Mouse (Mus musculus): Measurements from ENCODE around the gene Olfr1441. TPM values are rescaled to one million over a fixed set of nuclear protein-coding genes. Genes with fewer than 3 reads are reported as not detected.

Olfr1441 gene
- not detected in 2 replicates for polyA plus RNA-seq (2015; fragmentation: Nextera tagmentation; extraction: Ambion mirVana)

- Histone ChIP-seq H3K4me3 (ENCODE audit: low read length) (no peak within 1 kb of the TSS), H3K36me3 (ENCODE audit: control insufficient read depth, insufficient read depth) (no peaks in the 10 kb centered on the region), H3K27me3 (ENCODE audit: control insufficient read depth, insufficient read depth, low read length) (no peaks in the 10 kb centered on the region), H3K4me1 (ENCODE audit: control insufficient read depth, insufficient read depth, low read length) (no peaks in the 10 kb centered on the region), H3K9me3 (replicated peaks; ENCODE audit: control insufficient read depth, low read length) (no peaks in the 10 kb centered on the region), H3K4me2 (ENCODE audit: low read depth, low read length) (no peak within 1 kb of the TSS), H3K27ac (ENCODE audit: low read length) (no peak within 1 kb of the TSS), H3K9ac (ENCODE audit: low read length) (no peak within 1 kb of the TSS)
- no peak for ATAC-seq (replicated peaks; ENCODE audit: extremely low read depth, insufficient read depth, low FRiP score)
Measured at GRCm38 (mm10) chr19:12417361-12417760, at the start of gene Olfr1441. TSS of gene Olfr1441 (plus strand) at chr19:12417433.

GRCm38 (mm10) chr19:12373004-12373403 is 44.2 kb upstream of the Olfr1441 start:
- H3K4me2 ChIP-seq (ENCODE audit: low read depth, low read length): no peak overlapping the region
- 60% methylated on average over 3 of the region's 3 CpGs for WGBS
- ATAC-seq (replicated peaks; ENCODE audit: extremely low read depth, insufficient read depth, low FRiP score): no peak
- H3K9ac ChIP-seq (ENCODE audit: low read length): no peak overlapping the region
- H3K9me3 ChIP-seq (replicated peaks; ENCODE audit: control insufficient read depth, low read length): no peaks in the 10 kb centered on the region
- H3K27me3 ChIP-seq (ENCODE audit: control insufficient read depth, insufficient read depth, low read length): no peaks in the 10 kb centered on the region
- no peaks in the 10 kb centered on the region for H3K36me3 ChIP-seq (ENCODE audit: control insufficient read depth, insufficient read depth)
- H3K4me3 ChIP-seq (ENCODE audit: low read length): no peak overlapping the region
- H3K27ac ChIP-seq (ENCODE audit: low read length): no peak overlapping the region
- no peaks in the 10 kb centered on the region for H3K4me1 ChIP-seq (ENCODE audit: control insufficient read depth, insufficient read depth, low read length)

GRCm38 (mm10) chr19:12374465-12375025 is 42.7 kb upstream of the Olfr1441 start:
- no peak overlapping the region for H3K4me2 ChIP-seq (ENCODE audit: low read depth, low read length)
- H3K36me3 ChIP-seq (ENCODE audit: control insufficient read depth, insufficient read depth): no peaks in the 10 kb centered on the region
- no peak overlapping the region for H3K27ac ChIP-seq (ENCODE audit: low read length)
- no peaks in the 10 kb centered on the region for H3K27me3 ChIP-seq (ENCODE audit: control insufficient read depth, insufficient read depth, low read length)
- no peaks in the 10 kb centered on the region for H3K9me3 ChIP-seq (replicated peaks; ENCODE audit: control insufficient read depth, low read length)
- 56% methylated on average over 2 of the region's 2 CpGs for WGBS
- H3K4me1 ChIP-seq (ENCODE audit: control insufficient read depth, insufficient read depth, low read length): no peaks in the 10 kb centered on the region
- H3K4me3 ChIP-seq (ENCODE audit: low read length): no peak overlapping the region
- H3K9ac ChIP-seq (ENCODE audit: low read length): no peak overlapping the region
- no peak for ATAC-seq (replicated peaks; ENCODE audit: extremely low read depth, insufficient read depth, low FRiP score)

- no peaks in the 10 kb centered on the region for H3K36me3 ChIP-seq (ENCODE audit: control insufficient read depth, insufficient read depth)
- no peaks in the 10 kb centered on the region for H3K27me3 ChIP-seq (ENCODE audit: control insufficient read depth, insufficient read depth, low read length)
- no peak within 1 kb of the TSS for H3K4me2 ChIP-seq (ENCODE audit: low read depth, low read length)
- no peak within 1 kb of the TSS for H3K4me3 ChIP-seq (ENCODE audit: low read length)
- H3K4me1 ChIP-seq (ENCODE audit: control insufficient read depth, insufficient read depth, low read length): no peaks in the 10 kb centered on the region
- no peak within 1 kb of the TSS for H3K27ac ChIP-seq (ENCODE audit: low read length)
- WGBS: 69% methylated on average over 2 of the region's 2 CpGs
- H3K9ac ChIP-seq (ENCODE audit: low read length): no peak within 1 kb of the TSS
- no peaks in the 10 kb centered on the region for H3K9me3 ChIP-seq (replicated peaks; ENCODE audit: control insufficient read depth, low read length)
- ATAC-seq (replicated peaks; ENCODE audit: extremely low read depth, insufficient read depth, low FRiP score): no peak
Measured at GRCm38 (mm10) chr19:12386979-12387378, 30.3 kb upstream of the Olfr1441 start, which contains the start of gene Olfr1440. TSS of gene Olfr1440 (plus strand) at chr19:12387279.

- H3K4me2 ChIP-seq (ENCODE audit: low read depth, low read length): no peak overlapping the region
- H3K9me3 ChIP-seq (replicated peaks; ENCODE audit: control insufficient read depth, low read length): no peaks in the 10 kb centered on the region
- no peak overlapping the region for H3K27ac ChIP-seq (ENCODE audit: low read length)
- H3K36me3 ChIP-seq (ENCODE audit: control insufficient read depth, insufficient read depth): no peaks in the 10 kb centered on the region
- no peaks in the 10 kb centered on the region for H3K4me1 ChIP-seq (ENCODE audit: control insufficient read depth, insufficient read depth, low read length)
- no peaks in the 10 kb centered on the region for H3K27me3 ChIP-seq (ENCODE audit: control insufficient read depth, insufficient read depth, low read length)
- H3K9ac ChIP-seq (ENCODE audit: low read length): no peak overlapping the region
- no peak overlapping the region for H3K4me3 ChIP-seq (ENCODE audit: low read length)
- no peak for ATAC-seq (replicated peaks; ENCODE audit: extremely low read depth, insufficient read depth, low FRiP score)
Measured at GRCm38 (mm10) chr19:12413737-12414136, 3.5 kb upstream of the Olfr1441 start.

GRCm38 (mm10) chr19:12418312-12418711 is 1.1 kb downstream of the Olfr1441 start:
- Histone ChIP-seq H3K4me1 (ENCODE audit: control insufficient read depth, insufficient read depth, low read length) (no peaks in the 10 kb centered on the region), H3K4me3 (ENCODE audit: low read length) (no peak overlapping the region), H3K36me3 (ENCODE audit: control insufficient read depth, insufficient read depth) (no peaks in the 10 kb centered on the region), H3K4me2 (ENCODE audit: low read depth, low read length) (no peak overlapping the region), H3K27ac (ENCODE audit: low read length) (no peak overlapping the region), H3K9ac (ENCODE audit: low read length) (no peak overlapping the region), H3K9me3 (replicated peaks; ENCODE audit: control insufficient read depth, low read length) (no peaks in the 10 kb centered on the region), H3K27me3 (ENCODE audit: control insufficient read depth, insufficient read depth, low read length) (no peaks in the 10 kb centered on the region)
- no peak for ATAC-seq (replicated peaks; ENCODE audit: extremely low read depth, insufficient read depth, low FRiP score)
- 67% methylated on average over 3 of the region's 3 CpGs for WGBS

- Histone ChIP-seq H3K4me2 (ENCODE audit: low read depth, low read length) (no peak overlapping the region), H3K36me3 (ENCODE audit: control insufficient read depth, insufficient read depth) (no peaks in the 10 kb centered on the region), H3K9me3 (replicated peaks; ENCODE audit: control insufficient read depth, low read length) (no peaks in the 10 kb centered on the region), H3K27me3 (ENCODE audit: control insufficient read depth, insufficient read depth, low read length) (no peaks in the 10 kb centered on the region), H3K4me3 (ENCODE audit: low read length) (no peak overlapping the region), H3K4me1 (ENCODE audit: control insufficient read depth, insufficient read depth, low read length) (no peaks in the 10 kb centered on the region), H3K9ac (ENCODE audit: low read length) (no peak overlapping the region), H3K27ac (ENCODE audit: low read length) (no peak overlapping the region)
- no peak for ATAC-seq (replicated peaks; ENCODE audit: extremely low read depth, insufficient read depth, low FRiP score)
- 68% methylated on average over 6 of the region's 6 CpGs for WGBS
Measured at GRCm38 (mm10) chr19:12420555-12420954, 3.3 kb downstream of the Olfr1441 start.

GRCm38 (mm10) chr19:12421680-12422079 is 4.4 kb downstream of the Olfr1441 start:
- Histone ChIP-seq H3K4me1 (ENCODE audit: control insufficient read depth, insufficient read depth, low read length) (no peaks in the 10 kb centered on the region), H3K36me3 (ENCODE audit: control insufficient read depth, insufficient read depth) (no peaks in the 10 kb centered on the region), H3K4me3 (ENCODE audit: low read length) (no peak overlapping the region), H3K4me2 (ENCODE audit: low read depth, low read length) (no peak overlapping the region), H3K9ac (ENCODE audit: low read length) (no peak overlapping the region), H3K27me3 (ENCODE audit: control insufficient read depth, insufficient read depth, low read length) (no peaks in the 10 kb centered on the region), H3K9me3 (replicated peaks; ENCODE audit: control insufficient read depth, low read length) (no peaks in the 10 kb centered on the region), H3K27ac (ENCODE audit: low read length) (no peak overlapping the region)
- WGBS: 76% methylated on average over 1 of the region's 1 CpGs
- no peak for ATAC-seq (replicated peaks; ENCODE audit: extremely low read depth, insufficient read depth, low FRiP score)

- Histone ChIP-seq H3K4me3 (ENCODE audit: low read length) (no peak overlapping the region), H3K4me1 (ENCODE audit: control insufficient read depth, insufficient read depth, low read length) (no peaks in the 10 kb centered on the region), H3K4me2 (ENCODE audit: low read depth, low read length) (no peak overlapping the region), H3K36me3 (ENCODE audit: control insufficient read depth, insufficient read depth) (no peaks in the 10 kb centered on the region), H3K9ac (ENCODE audit: low read length) (no peak overlapping the region), H3K9me3 (replicated peaks; ENCODE audit: control insufficient read depth, low read length) (no peaks in the 10 kb centered on the region), H3K27me3 (ENCODE audit: control insufficient read depth, insufficient read depth, low read length) (no peaks in the 10 kb centered on the region), H3K27ac (ENCODE audit: low read length) (no peak overlapping the region)
- no peak for ATAC-seq (replicated peaks; ENCODE audit: extremely low read depth, insufficient read depth, low FRiP score)
- WGBS: 76% methylated on average over 5 of the region's 5 CpGs
Measured at GRCm38 (mm10) chr19:12427101-12427500, 9.9 kb downstream of the Olfr1441 start.

All from heart, embryonic 16.5 days (tissue).